In the genomic region with DNA sequence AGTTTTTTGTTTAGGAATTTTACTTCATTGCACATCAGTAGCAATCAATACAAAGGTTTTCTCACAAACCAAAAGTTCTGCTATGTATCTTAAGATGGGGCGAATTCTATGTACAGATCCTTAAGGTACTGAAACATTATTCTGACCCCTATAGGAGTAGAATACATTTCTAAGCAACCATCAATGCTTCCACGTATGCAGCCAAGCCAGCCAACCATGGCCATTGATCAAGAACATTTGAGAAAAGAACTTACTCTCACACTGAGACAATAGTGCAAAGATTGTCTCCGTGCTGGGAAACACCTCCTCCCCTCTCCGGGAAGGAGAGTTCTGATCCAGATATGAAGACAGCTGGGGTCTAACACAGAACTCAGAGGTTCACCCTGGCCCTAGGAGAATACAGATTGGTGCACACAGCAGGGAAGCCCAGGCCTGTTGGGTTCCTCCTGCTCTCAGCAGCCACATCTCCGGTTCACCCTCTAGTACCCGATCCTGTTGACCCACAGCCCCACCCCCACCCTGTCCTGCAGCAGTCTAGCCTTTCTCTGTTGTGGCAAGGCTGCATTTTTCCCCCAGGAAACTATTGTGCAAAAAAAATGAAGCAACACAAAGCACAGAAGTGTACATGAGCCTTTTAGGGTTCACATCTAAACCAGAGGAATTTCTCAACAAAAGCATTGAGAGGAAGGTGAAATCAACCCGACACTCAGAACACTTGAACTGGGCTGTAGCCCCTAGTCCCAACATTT, we compare ENCODE assay signal across 9 mouse cellular contexts. TPM values are rescaled to one million over a fixed set of nuclear protein-coding genes. Genes with fewer than 3 reads are reported as not detected.
A peak's percentile ranks its signal among the peaks of the same experiment; 100 is the strongest.
DNase-seq lines count a peak whose midpoint lies in the region; ATAC-seq and TF ChIP-seq lines count a peak whose summit lies in the region.
"Had no signal": no experiment of that assay in that cellular context is flagged by ENCODE, and none has a peak within 500 bp of the region (broad histone marks: within the 10 kb centered on the region; RNA-seq: fewer than 3 reads in every experiment).

No protein-coding gene starts in this region.

- in situ Hi-C loops in CH12.LX (cut with MboI; ENCODE audit: low pct_ligation_motif_present, low pct_unique_long_range_greater_than_20kb, low sequenced_read_pairs): loop anchor here (5.0 kb wide), 1 partner anchor 56 kb away; no protein-coding TSS in a partner anchor

- 45% methylated on average over 7 of the region's 7 CpGs for WGBS in heart, embryonic 13.5 days
- 15% methylated on average over 7 of the region's 7 CpGs for WGBS in forebrain, embryonic 13.5 days
- 46% methylated on average over 7 of the region's 7 CpGs for WGBS in liver, embryonic 16.5 days (ENCODE audit: insufficient replicate concordance)

- H3K79me2 ChIP-seq in CH12.LX (replicated peaks; ENCODE audit: control insufficient read depth, extremely low read depth, insufficient read depth, poor library complexity, severe bottlenecking): no peaks in the 10 kb centered on the region

- H3K27ac ChIP-seq in heart, embryonic 13.5 days (replicated peaks): peak overlapping the region; percentile 18
- peak overlapping the region; percentile 40; the same call in 1 of the 2 replicates for H3K27ac ChIP-seq in CH12.LX (ENCODE audit: insufficient read depth, low read depth)
- H3K27ac ChIP-seq in forebrain, embryonic 13.5 days: peak overlapping the region; percentile 97
- peak overlapping the region; percentile 38; the same call in 1 of the 2 replicates for H3K27ac ChIP-seq in liver, embryonic 16.5 days (ENCODE audit: low read length)

- TF ChIP-seq POLR2A in CH12.LX (IDR thresholded peaks at IDR 0.05; ENCODE audit: low read depth, low read length): no peak

- no peaks in the 10 kb centered on the region for H3K9me3 ChIP-seq in heart, embryonic 13.5 days
- no peaks in the 10 kb centered on the region for H3K9me3 ChIP-seq in CH12.LX (replicated peaks; ENCODE audit: low read length)
- H3K9me3 ChIP-seq in forebrain, embryonic 13.5 days (replicated peaks): no peaks in the 10 kb centered on the region
- no peaks in the 10 kb centered on the region for H3K9me3 ChIP-seq in liver, embryonic 16.5 days (replicated peaks; ENCODE audit: control insufficient read depth, low read length)

- no peaks in the 10 kb centered on the region for H3K27me3 ChIP-seq in heart, embryonic 13.5 days (replicated peaks)
- H3K27me3 ChIP-seq in CH12.LX (replicated peaks): no peaks in the 10 kb centered on the region
- H3K27me3 ChIP-seq in forebrain, embryonic 13.5 days: no peaks in the 10 kb centered on the region
- H3K27me3 ChIP-seq in liver, embryonic 16.5 days (ENCODE audit: control insufficient read depth, insufficient read depth, low read depth, low read length): no peaks in the 10 kb centered on the region

- no peaks in the 10 kb centered on the region for H3K36me3 ChIP-seq in heart, embryonic 13.5 days
- H3K36me3 ChIP-seq in CH12.LX (replicated peaks in 1 of 2; ENCODE audit: control insufficient read depth in 1 of 2, insufficient read depth in 1 of 2, low read length in 1 of 2): no peaks in the 10 kb centered on the region
- H3K36me3 ChIP-seq in forebrain, embryonic 13.5 days (ENCODE audit: poor library complexity, severe bottlenecking): no peaks in the 10 kb centered on the region
- no peaks in the 10 kb centered on the region for H3K36me3 ChIP-seq in liver, embryonic 16.5 days (ENCODE audit: control insufficient read depth, insufficient read depth)

- peaks cover 58% of the 10 kb centered on the region for H3K4me1 ChIP-seq in heart, embryonic 13.5 days
- H3K4me1 ChIP-seq in CH12.LX (ENCODE audit: control insufficient read depth in 1 of 2, insufficient read depth in 2 of 2): peaks cover 52 to 98% of the 10 kb centered on the region in 2 experiments
- peaks cover 59% of the 10 kb centered on the region for H3K4me1 ChIP-seq in forebrain, embryonic 13.5 days
- H3K4me1 ChIP-seq in liver, embryonic 16.5 days (ENCODE audit: control insufficient read depth, low read depth, low read length): peaks cover 13% of the 10 kb centered on the region

- no peak for TF ChIP-seq RAD21 in CH12.LX (IDR thresholded peaks at IDR 0.05; ENCODE audit: low read depth, low read length)

- H3K4me2 ChIP-seq in heart, embryonic 13.5 days: no peak overlapping the region
- H3K4me2 ChIP-seq in CH12.LX (ENCODE audit: insufficient read depth, low read depth, poor library complexity, severe bottlenecking): no peak overlapping the region
- H3K4me2 ChIP-seq in forebrain, embryonic 13.5 days: 0 out of 2 replicates have a peak overlapping the region, but pooled peaks have one; percentile 39
- no peak overlapping the region for H3K4me2 ChIP-seq in liver, embryonic 16.5 days (ENCODE audit: low read depth, low read length)

- no peak overlapping the region for H3K4me3 ChIP-seq in heart, embryonic 13.5 days
- no peak overlapping the region for H3K4me3 ChIP-seq in CH12.LX (replicated peaks in 1 of 3; ENCODE audit: low read depth in 2 of 3, low read length in 2 of 3, poor library complexity in 1 of 3)
- no peak overlapping the region for H3K4me3 ChIP-seq in forebrain, embryonic 13.5 days
- no peak overlapping the region for H3K4me3 ChIP-seq in liver, embryonic 16.5 days (ENCODE audit: low read depth, low read length)

- TF ChIP-seq CTCF in CH12.LX (conservative IDR thresholded peaks at IDR 0.05 in 1 of 2, IDR thresholded peaks at IDR 0.05 in 1 of 2; ENCODE audit: low read depth in 2 of 2, low read length in 2 of 2): no peak

- dilution Hi-C loops in CH12.LX (cut with MboI; ENCODE audit: extremely low pct_ligation_motif_present, extremely low pct_unique_long_range_greater_than_20kb, low sequenced_read_pairs): no loop called here

- no peak for DNase-seq in heart, adult 11 months
- no peak for DNase-seq in CH12.LX (ENCODE audit: extremely low read depth)
- DNase-seq in urinary bladder, postnatal 14 days (ENCODE audit: low spot score): no peak
- DNase-seq in left cerebral cortex, adult 18-20 months (ENCODE audit: low spot score in 2 of 2): no peak
- DNase-seq in retina, embryonic 14.5 days (ENCODE audit: low spot score): no peak
- DNase-seq: adrenal gland, adult 8-10 months had no signal

- ATAC-seq in heart, embryonic 13.5 days (ENCODE audit: extremely low read depth, insufficient number of reproducible peaks, low FRiP score, low TSS enrichment): no peak
- ATAC-seq in forebrain, embryonic 13.5 days: no peak
- ATAC-seq in liver, embryonic 16.5 days (ENCODE audit: low read depth): no peak; the same call in 1 of the 2 replicates

- TF ChIP-seq EP300 in CH12.LX (IDR thresholded peaks at IDR 0.05; ENCODE audit: low read length): no peak

- H3K9ac ChIP-seq in heart, embryonic 13.5 days: no peak overlapping the region
- H3K9ac ChIP-seq in CH12.LX (ENCODE audit: insufficient read depth, low read depth): peak overlapping the region; percentile 17; the same call in 1 of the 2 replicates
- no peak overlapping the region for H3K9ac ChIP-seq in forebrain, embryonic 13.5 days
- H3K9ac ChIP-seq in liver, embryonic 16.5 days (ENCODE audit: low read depth, low read length): no peak overlapping the region

TF ChIP-seq in CH12.LX, 34 proteins besides CTCF, POLR2A, EP300 and RAD21:
- TF ChIP-seq USF2 (conservative IDR thresholded peaks at IDR 0.05; ENCODE audit: low read depth, low read length) (no peak), SMC3 (IDR thresholded peaks at IDR 0.05; ENCODE audit: low read depth, low read length) (no peak), ZC3H11A (IDR thresholded peaks at IDR 0.05; ENCODE audit: low read depth, low read length) (no peak), CHD2 (IDR thresholded peaks at IDR 0.05; ENCODE audit: low read length) (peak; percentile 59; the same call in 1 of the 2 replicates)

RNA-seq across cellular contexts. Expression of a gene that starts 49.2 kb away (rescaled TPM):
- polyA plus RNA-seq in heart, embryonic 13.5 days (2015; fragmentation: Nextera tagmentation; extraction: Ambion mirVana): 89.3 and 96.2 TPM in 2 replicates
- total RNA-seq in CH12.LX (2012; rRNA removed): 42.3 and 50.7 TPM in 2 replicates
- 26.2 and 32.7 TPM in 2 replicates for total RNA-seq in CH12.LX (2014; rRNA removed)
- 175 and 192 TPM in 2 replicates for polyA plus RNA-seq in CH12.LX (2012; ENCODE audit: insufficient read length, low read depth)
- polyA plus RNA-seq in forebrain, embryonic 13.5 days (2015; fragmentation: Nextera tagmentation; extraction: Ambion mirVana): 52.6 and 60.2 TPM in 2 replicates
- polyA plus RNA-seq in liver, embryonic 16.5 days (2015; fragmentation: Nextera tagmentation; extraction: Ambion mirVana): 22.2 and 30.4 TPM in 2 replicates
- total RNA-seq in left cerebral cortex, adult 18-20 months (2021): 10 to 100 TPM; 43.0 to 53.8 TPM

Comparison
In these comparisons a context has a peak if more than half of its experiments do, and no peak if none do; other contexts are left out.
1. H3K27ac ChIP-seq: peak in every context shown above with its lines; median percentile 97 in forebrain, embryonic 13.5 days; 40 in CH12.LX; 38 in liver, embryonic 16.5 days; 18 in heart, embryonic 13.5 days.